Mouse (Mus musculus): ENCODE measurements around the gene Mcts2. TPM values are rescaled to one million over a fixed set of nuclear protein-coding genes. Genes with fewer than 3 reads are reported as not detected.

Gene Mcts2
- total and polyA plus RNA-seq, 3 experiments = 2.7 to 3.0 TPM; not detected in 1

DNA sequence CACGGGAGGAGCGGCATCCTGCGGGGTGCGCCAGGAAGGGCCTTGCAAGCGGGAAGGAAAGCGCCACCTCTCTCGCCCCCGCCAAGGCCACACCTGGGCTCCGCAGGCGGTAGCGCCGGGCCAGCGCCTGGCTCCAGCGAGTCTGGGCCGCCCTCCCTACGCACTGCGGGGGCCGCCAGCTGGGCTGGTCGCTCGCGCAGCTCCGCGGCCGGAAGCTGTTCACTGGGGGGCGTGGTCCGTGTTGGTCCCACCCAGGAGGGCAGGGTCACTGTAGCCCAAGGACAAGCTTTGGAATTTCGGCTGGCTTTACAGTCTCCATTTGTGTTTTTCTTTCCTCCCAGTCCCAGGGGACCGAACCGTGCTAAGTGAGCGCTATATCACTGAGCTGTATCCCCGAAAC is 20.8 kb downstream of the Mcts2 start:
- no peak overlapping the region for H3K27ac ChIP-seq (ENCODE audit: control insufficient read depth, low read depth, low read length)
- no peaks in the 10 kb centered on the region for H3K79me2 ChIP-seq (ENCODE audit: control insufficient read depth, insufficient read depth, low read length, poor library complexity)
- H3K9ac ChIP-seq (ENCODE audit: control insufficient read depth, low read depth, low read length, poor library complexity, severe bottlenecking) = no peak overlapping the region
- H3K27me3 ChIP-seq (ENCODE audit: control insufficient read depth in 1 of 2, insufficient read depth in 2 of 2, low read length in 2 of 2) = no peaks in the 10 kb centered on the region
- no peak overlapping the region for H3K4me3 ChIP-seq (ENCODE audit: control insufficient read depth in 1 of 2, insufficient read depth in 1 of 2, low read depth in 2 of 2, low read length in 2 of 2)
- H3K9me3 ChIP-seq (replicated peaks; ENCODE audit: insufficient read depth, low read length) = no peaks in the 10 kb centered on the region
- H3K36me3 ChIP-seq (ENCODE audit: control insufficient read depth in 1 of 2, insufficient read depth in 2 of 2, low read length in 2 of 2) = no peaks in the 10 kb centered on the region; a peak in 1 of 4 replicates
- no peak for TF ChIP-seq ZKSCAN1 (IDR thresholded peaks at IDR 0.05; ENCODE audit: low read depth, low read length)
- no peak for TF ChIP-seq POLR2A (IDR thresholded peaks at IDR 0.05; ENCODE audit: control insufficient read depth in 1 of 2, insufficient read depth in 1 of 2, low read depth in 1 of 2, low read length in 2 of 2, poor library complexity in 1 of 2)
- no peak for TF ChIP-seq MXI1 (IDR thresholded peaks at IDR 0.05; ENCODE audit: low read depth, low read length)
- no peak for TF ChIP-seq USF2 (IDR thresholded peaks at IDR 0.05; ENCODE audit: borderline replicate concordance in 1 of 2, insufficient read depth in 1 of 2, low read depth in 1 of 2, low read length in 2 of 2)
- no peak for TF ChIP-seq ZC3H11A (IDR thresholded peaks at IDR 0.05; ENCODE audit: low read depth, low read length)
- TF ChIP-seq NRF1 (IDR thresholded peaks at IDR 0.05; ENCODE audit: insufficient read depth, low read depth, low read length, poor library complexity, severe bottlenecking) = no peak
- TF ChIP-seq RAD21 (IDR thresholded peaks at IDR 0.05; ENCODE audit: low read depth, low read length) = no peak
- DNase-seq (ENCODE audit: low read depth, low spot score) = no peak
- no peaks in the 10 kb centered on the region for H3K4me1 ChIP-seq (ENCODE audit: control insufficient read depth in 1 of 2, insufficient read depth in 2 of 2, low read length in 2 of 2)

DNA sequence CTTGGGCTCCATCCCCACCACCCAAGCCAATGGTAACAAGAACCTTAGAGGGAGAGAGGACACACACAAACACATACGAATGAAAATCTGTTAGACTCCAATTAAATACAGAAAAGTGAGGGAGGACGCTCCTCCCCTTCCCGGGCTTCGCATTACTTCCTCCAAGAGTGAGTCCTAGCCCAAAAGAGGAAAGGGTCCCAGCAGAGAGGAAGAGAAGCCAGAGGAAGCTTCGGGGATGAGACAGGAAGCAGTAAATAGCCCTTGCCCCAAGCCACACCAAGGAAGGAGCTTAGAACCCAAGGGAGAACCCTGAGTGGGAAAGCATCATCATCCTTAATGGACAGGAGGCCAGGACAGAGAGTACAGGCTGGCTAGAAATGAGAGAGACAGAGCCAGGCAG is 22.2 kb downstream of the Mcts2 start:
- no peaks in the 10 kb centered on the region for H3K4me1 ChIP-seq (ENCODE audit: control insufficient read depth in 1 of 2, insufficient read depth in 2 of 2, low read length in 2 of 2)
- TF ChIP-seq E2F4 (IDR thresholded peaks at IDR 0.05; ENCODE audit: borderline replicate concordance, low read depth, low read length) = no peak
- no peak for TF ChIP-seq MEF2A (IDR thresholded peaks at IDR 0.05; ENCODE audit: extremely low read depth, insufficient replicate concordance, low read depth, low read length, poor library complexity, severe bottlenecking)
- no peak for TF ChIP-seq ZKSCAN1 (IDR thresholded peaks at IDR 0.05; ENCODE audit: low read depth, low read length)
- DNase-seq (ENCODE audit: low read depth, low spot score) = no peak
- no peak overlapping the region for H3K9ac ChIP-seq (ENCODE audit: control insufficient read depth, low read depth, low read length, poor library complexity, severe bottlenecking)
- H3K27me3 ChIP-seq (ENCODE audit: control insufficient read depth in 1 of 2, insufficient read depth in 2 of 2, low read length in 2 of 2) = no peaks in the 10 kb centered on the region
- H3K36me3 ChIP-seq (ENCODE audit: control insufficient read depth in 1 of 2, insufficient read depth in 2 of 2, low read length in 2 of 2) = no peaks in the 10 kb centered on the region; a peak in 1 of 4 replicates
- no peaks in the 10 kb centered on the region for H3K9me3 ChIP-seq (replicated peaks; ENCODE audit: insufficient read depth, low read length)
- no peak overlapping the region for H3K27ac ChIP-seq (ENCODE audit: control insufficient read depth, low read depth, low read length)
- no peaks in the 10 kb centered on the region for H3K79me2 ChIP-seq (ENCODE audit: control insufficient read depth, insufficient read depth, low read length, poor library complexity)
- H3K4me3 ChIP-seq (ENCODE audit: control insufficient read depth in 1 of 2, insufficient read depth in 1 of 2, low read depth in 2 of 2, low read length in 2 of 2) = no peak overlapping the region

DNA sequence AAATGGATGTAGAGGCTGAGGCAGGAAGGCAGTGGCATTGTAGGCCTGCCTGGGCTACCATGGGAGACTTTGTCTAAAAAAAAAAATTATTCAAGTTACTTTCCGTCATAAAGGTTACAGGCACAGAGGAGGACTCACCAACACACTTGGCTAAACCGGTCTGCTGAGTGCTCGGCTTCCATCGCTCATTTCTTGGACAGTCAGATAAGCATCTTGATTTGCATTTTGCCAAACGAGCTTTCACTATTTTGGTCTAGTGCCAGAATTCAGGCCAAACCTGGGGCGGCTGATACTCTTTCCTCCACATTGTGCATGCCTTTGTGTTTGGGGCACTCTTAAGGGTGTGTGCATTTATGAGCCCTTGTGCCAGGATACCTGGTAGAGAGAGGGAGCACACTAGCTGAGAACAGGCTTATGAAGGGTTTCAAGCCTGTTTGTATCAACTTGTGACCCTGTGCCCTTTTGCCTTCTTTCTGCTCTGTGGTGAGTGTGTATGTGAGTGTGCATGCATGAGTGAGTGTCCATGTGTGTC is 29.5 kb downstream of the Mcts2 start:
- DNase-seq (ENCODE audit: low read depth, low spot score) = no peak
- Histone ChIP-seq H3K4me1 (ENCODE audit: control insufficient read depth in 1 of 2, insufficient read depth in 2 of 2, low read length in 2 of 2) (no peaks in the 10 kb centered on the region), H3K27ac (ENCODE audit: control insufficient read depth, low read depth, low read length) (no peak overlapping the region), H3K27me3 (ENCODE audit: control insufficient read depth in 1 of 2, insufficient read depth in 2 of 2, low read length in 2 of 2) (no peaks in the 10 kb centered on the region), H3K36me3 (ENCODE audit: control insufficient read depth in 1 of 2, insufficient read depth in 2 of 2, low read length in 2 of 2) (no peaks in the 10 kb centered on the region), H3K4me3 (ENCODE audit: control insufficient read depth in 1 of 2, insufficient read depth in 1 of 2, low read depth in 2 of 2, low read length in 2 of 2) (no peak overlapping the region), H3K9me3 (replicated peaks; ENCODE audit: insufficient read depth, low read length) (no peaks in the 10 kb centered on the region), H3K79me2 (ENCODE audit: control insufficient read depth, insufficient read depth, low read length, poor library complexity) (no peaks in the 10 kb centered on the region), H3K9ac (ENCODE audit: control insufficient read depth, low read depth, low read length, poor library complexity, severe bottlenecking) (no peak overlapping the region)
- TF ChIP-seq CTCF (IDR thresholded peaks at IDR 0.05 in 2 of 3, conservative IDR thresholded peaks at IDR 0.05 in 1 of 3; ENCODE audit: control insufficient read depth in 1 of 3, insufficient read depth in 1 of 3, low read depth in 2 of 3, low read length in 3 of 3, poor library complexity in 1 of 3, severe bottlenecking in 1 of 3) = no peak
